Mouse (Mus musculus) liver, adult 2 months (tissue): ENCODE measurements around the gene Apobec1. TPM values are rescaled to one million over a fixed set of nuclear protein-coding genes. Genes with fewer than 3 reads are reported as not detected.
"Not testable (repeated sequence)": the region's sequence is repeated elsewhere in the genome, so short reads cannot be mapped to it uniquely, and the experiment has no call there.

Experiments
- DNase-seq: peaks from one replicate; pipeline ENCODE4 v3.0.0-alpha.2; 2011; ENCODE audit warnings: low read depth, low spot score; ENCODE audit errors: extremely low read depth
- H3K27ac ChIP-seq: fragments of 200-500 bp; replicated peaks from 2 replicates; pipeline ENCODE4 v1.5.1; 2012; ENCODE audit warnings: low read depth, mild to moderate bottlenecking, control low read depth, inconsistent platforms, low read length; ENCODE audit not compliant: insufficient read depth
- H3K27me3 ChIP-seq: fragments of 200-500 bp; 2 replicates; pipeline ENCODE4 v1.6.1; 2012; ENCODE audit warnings: mild to moderate bottlenecking, moderate library complexity, low read length, inconsistent platforms; ENCODE audit not compliant: control insufficient read depth, insufficient read depth
- H3K36me3 ChIP-seq: fragments of 200-500 bp; 2 replicates; pipeline ENCODE4 v1.6.1; 2012; ENCODE audit warnings: low read length, inconsistent platforms; ENCODE audit not compliant: control insufficient read depth, insufficient read depth
- H3K4me1 ChIP-seq: fragments of 200-500 bp; 2 replicates; pipeline ENCODE4 v1.6.1; 2011; ENCODE audit warnings: low read length; ENCODE audit not compliant: control insufficient read depth, insufficient read depth
- H3K4me3 ChIP-seq: fragments of 200-500 bp; 2 replicates; pipeline ENCODE4 v1.5.1; 2011; ENCODE audit warnings: low read depth, mild to moderate bottlenecking, control low read depth, low read length, moderate library complexity; ENCODE audit not compliant: insufficient read depth
- H3K79me2 ChIP-seq: fragments of 200-500 bp; 2 replicates; pipeline ENCODE4 v1.6.1; 2012; ENCODE audit warnings: inconsistent platforms, mild to moderate bottlenecking, low read length, moderate library complexity; ENCODE audit not compliant: control insufficient read depth, insufficient read depth
- H3K9ac ChIP-seq: fragments of 200-500 bp; 2 replicates; pipeline ENCODE4 v1.6.1; 2012; ENCODE audit warnings: low read depth, mild to moderate bottlenecking, control low read depth, inconsistent platforms, low read length
- CTCF ChIP-seq: fragments of 200-500 bp; IDR thresholded peaks from 2 replicates; pipeline ENCODE4 v1.5.1; 2011; ENCODE audit warnings: low read depth, low read length, control low read depth
- POLR2A ChIP-seq: fragments of 200-500 bp; IDR thresholded peaks from 2 replicates; pipeline ENCODE4 v1.6.1; 2011; ENCODE audit warnings: low read length, control low read depth; ENCODE audit not compliant: insufficient read depth; ENCODE audit errors: extremely low read depth
- WGBS: fragments of 180-500 bp; shearing (Covaris S2); methylation state at CpG from one replicate; pipeline ENCODE4 v1.1.7; 2018; 5-methylcytosine and 5-hydroxymethylcytosine counted together
- polyA plus RNA-seq: library from polyadenylated mRNA; depleted of rRNA; stranded (reverse); fragments of >200 nt; gene quantifications from 2 replicates; pipeline ENCODE4 v1.2.3, GENCODE M21; 2012
- total RNA-seq: library from RNA; depleted of rRNA; stranded (reverse); fragments of >200 nt; gene quantifications from 2 replicates; pipeline ENCODE4 v1.2.3, GENCODE M21; 2014

Apobec1 gene
- total and polyA plus RNA-seq, 2 experiments, result 17.3 to 18.2 TPM

DNA sequence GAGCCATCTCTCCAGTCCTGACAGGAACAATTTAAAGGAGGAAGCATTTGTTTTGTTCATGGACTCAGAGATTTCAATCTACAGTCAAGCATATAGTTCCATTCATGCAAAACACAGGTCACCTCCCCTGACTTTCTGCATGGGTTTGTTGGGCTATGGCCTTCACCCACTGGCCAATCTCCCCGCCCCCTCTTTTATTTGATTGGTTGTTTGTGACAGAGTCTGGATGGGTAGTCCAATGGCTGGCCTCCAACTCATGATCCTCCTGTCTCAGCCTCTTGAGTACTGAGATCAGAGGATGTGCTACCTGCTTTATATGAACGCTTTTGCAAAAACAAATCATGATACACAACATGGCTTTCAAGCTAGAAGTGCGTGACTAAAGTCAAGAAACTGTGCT, 25.2 kb downstream of the Apobec1 start:
- H3K27me3 ChIP-seq, result no peaks in the 10 kb centered on the region
- TF ChIP-seq POLR2A (no peak), CTCF (no peak)
- no peak for DNase-seq
- WGBS, result 88% methylated on average over 3 of the region's 3 CpGs
- no peaks in the 10 kb centered on the region; the same call in 1 of the 2 replicates for H3K4me1 ChIP-seq
- H3K36me3 ChIP-seq, result peaks cover 24% of the 10 kb centered on the region
- H3K9ac ChIP-seq, result no peak overlapping the region
- no peak overlapping the region for H3K27ac ChIP-seq
- no peaks in the 10 kb centered on the region for H3K79me2 ChIP-seq
- H3K4me3 ChIP-seq, result no peak overlapping the region

DNA sequence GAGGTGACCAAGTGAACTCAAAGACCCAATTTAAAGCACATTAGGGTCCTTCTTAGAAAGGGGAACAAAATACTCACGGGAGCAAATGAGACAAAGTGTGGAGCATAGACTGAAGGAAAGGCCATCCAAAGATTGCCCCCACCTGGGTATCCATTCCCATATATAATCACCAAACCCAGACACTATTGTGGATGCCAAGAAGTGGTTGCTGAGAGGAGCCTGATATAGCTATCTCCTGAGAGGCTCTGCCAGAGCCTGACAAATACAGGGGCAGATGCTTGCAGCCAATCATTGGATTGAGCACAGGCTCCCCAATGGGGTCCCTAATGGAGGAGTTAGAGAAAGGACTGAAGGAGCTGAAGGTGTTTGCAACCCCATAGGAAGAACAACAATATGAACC, 27.2 kb downstream of the Apobec1 start:
- H3K27me3 ChIP-seq, result not testable (repeated sequence)
- WGBS, result 89% methylated on average over 1 of the region's 1 CpGs

DNA sequence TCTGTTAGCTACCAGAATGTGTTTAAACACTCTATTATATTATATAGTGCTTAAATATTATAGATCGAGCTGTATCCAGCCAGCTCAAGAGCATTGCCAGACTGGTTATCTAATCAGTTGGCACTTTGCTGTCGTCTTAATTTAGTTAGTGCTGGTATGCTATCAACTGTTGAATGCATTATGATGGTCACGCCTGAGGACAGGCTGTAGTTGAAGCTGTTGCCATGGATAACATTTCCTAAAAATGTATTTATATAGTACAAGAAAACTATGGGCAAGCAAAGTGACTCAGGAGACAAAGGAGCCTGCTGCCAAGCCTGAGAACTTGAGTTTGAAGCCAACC, 30.7 kb downstream of the Apobec1 start:
- Histone ChIP-seq H3K4me3 (no peak overlapping the region), H3K27me3 (no peaks in the 10 kb centered on the region), H3K9ac (no peak overlapping the region), H3K4me1 (peaks cover 4% of the 10 kb centered on the region), H3K79me2 (no peaks in the 10 kb centered on the region), H3K36me3 (no peaks in the 10 kb centered on the region), H3K27ac (peak overlapping the region; percentile 41; the same call in 1 of the 2 replicates)
- WGBS, result 13% methylated on average over 3 of the region's 3 CpGs
- no peak for DNase-seq
- TF ChIP-seq POLR2A (no peak), CTCF (no peak)

More for the DNA sequence above, 27.2 kb downstream of the Apobec1 start:
- not testable (repeated sequence) for H3K9ac ChIP-seq, H3K79me2 ChIP-seq, H3K4me3 ChIP-seq, H3K4me1 ChIP-seq, DNase-seq, H3K27ac ChIP-seq
- H3K36me3 ChIP-seq, result peaks cover 15% of the 10 kb centered on the region

DNA sequence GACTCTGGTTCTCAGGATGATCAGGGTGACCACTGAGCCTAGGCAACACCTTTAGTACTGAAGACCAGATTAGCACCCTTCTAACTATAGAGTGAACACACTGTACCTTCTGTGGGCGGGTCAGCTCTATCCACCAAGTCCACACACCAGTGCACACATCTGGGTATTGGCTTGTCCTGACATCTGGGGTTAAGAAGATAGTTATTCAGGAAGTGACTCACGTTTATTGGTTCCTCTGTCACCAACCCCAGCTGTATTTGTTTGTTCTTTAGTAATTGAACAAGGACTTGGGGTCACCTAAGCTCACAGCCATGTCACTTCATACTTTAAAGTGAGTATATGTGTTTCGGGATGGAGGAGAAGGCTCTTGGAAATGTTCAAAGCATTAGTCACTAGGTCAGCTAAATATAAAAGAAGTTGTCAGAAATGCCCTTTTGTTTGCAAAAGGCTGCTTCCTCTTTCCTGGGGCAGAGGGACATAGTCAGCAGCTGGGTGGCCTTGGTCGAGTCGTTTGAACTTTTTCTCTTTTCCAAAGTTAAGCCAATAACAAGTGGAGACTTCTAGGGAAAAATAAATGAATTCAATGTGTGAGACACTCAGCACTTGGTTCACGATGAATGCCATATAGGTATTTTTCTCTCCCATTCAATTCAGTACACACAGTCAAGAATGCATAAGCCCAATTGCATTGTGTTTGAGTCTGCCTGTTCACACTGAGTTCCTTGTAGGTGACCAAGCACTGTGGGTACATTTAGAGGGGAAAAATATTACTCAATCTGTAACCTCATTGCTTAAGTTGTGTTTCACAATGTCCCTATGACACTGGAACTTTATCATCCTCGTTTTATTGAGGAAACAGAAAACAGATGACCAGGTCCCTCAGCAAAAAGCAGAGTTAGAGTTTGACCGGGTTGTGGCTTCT, 31.3 kb downstream of the Apobec1 start:
- H3K4me3 ChIP-seq, result no peak overlapping the region
- H3K79me2 ChIP-seq, result no peaks in the 10 kb centered on the region
- DNase-seq, result peak; percentile 90
- peaks cover 4% of the 10 kb centered on the region for H3K4me1 ChIP-seq
- H3K9ac ChIP-seq, result no peak overlapping the region
- no peaks in the 10 kb centered on the region for H3K36me3 ChIP-seq
- TF ChIP-seq POLR2A (no peak), CTCF (no peak)
- no peaks in the 10 kb centered on the region for H3K27me3 ChIP-seq
- WGBS, result 27% methylated on average over 8 of the region's 8 CpGs
- H3K27ac ChIP-seq, result peak overlapping the region; percentile 55; the same call in 1 of the 2 replicates

DNA sequence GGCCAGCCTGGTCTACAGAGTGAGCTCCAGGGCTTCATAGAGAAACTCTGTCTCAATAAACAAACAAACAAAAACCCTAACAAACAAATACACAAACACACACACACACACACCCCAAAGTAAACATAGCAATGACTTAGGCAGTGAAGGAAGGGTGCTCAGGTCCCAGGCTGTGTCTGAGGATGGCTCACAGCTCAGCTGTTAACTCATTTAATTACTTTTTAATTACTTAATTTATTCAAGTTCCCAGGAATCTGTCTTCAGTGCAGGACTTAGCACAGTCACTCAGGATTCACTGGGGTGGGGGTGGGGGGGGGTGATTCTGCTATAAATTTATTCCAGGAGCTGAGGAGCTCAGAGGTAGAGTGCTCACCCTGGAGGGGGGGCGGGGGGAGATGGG, 32.5 kb downstream of the Apobec1 start:
- TF ChIP-seq CTCF (no peak), POLR2A (no peak)
- peaks cover 4% of the 10 kb centered on the region for H3K4me1 ChIP-seq
- H3K27ac ChIP-seq, result no peak overlapping the region
- no peak overlapping the region for H3K9ac ChIP-seq
- no peaks in the 10 kb centered on the region for H3K79me2 ChIP-seq
- 76% methylated on average over 1 of the region's 1 CpGs for WGBS
- H3K27me3 ChIP-seq, result no peaks in the 10 kb centered on the region
- H3K36me3 ChIP-seq, result no peaks in the 10 kb centered on the region
- no peak overlapping the region for H3K4me3 ChIP-seq
- no peak for DNase-seq

DNA sequence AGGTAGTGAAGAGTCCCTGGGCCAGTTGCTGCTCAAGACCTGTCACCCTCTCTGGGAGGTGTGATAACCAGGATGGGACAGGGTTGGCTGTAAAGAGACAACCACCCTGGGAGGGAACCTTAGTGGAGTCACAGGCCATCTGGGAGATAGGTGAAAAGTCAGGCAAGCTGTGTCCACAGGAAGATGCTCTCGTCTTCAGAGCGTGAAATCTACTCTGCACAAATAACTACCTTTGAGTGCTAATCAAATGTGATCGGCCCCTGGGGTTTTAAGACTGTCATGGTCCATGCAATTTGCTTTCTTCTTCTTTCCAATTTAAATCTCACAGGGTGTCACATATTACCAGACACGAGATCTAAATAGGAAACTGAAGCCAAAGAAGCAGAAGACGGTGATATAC, 33.1 kb downstream of the Apobec1 start:
- TF ChIP-seq CTCF (no peak), POLR2A (no peak)
- Histone ChIP-seq H3K4me1 (peaks cover 4% of the 10 kb centered on the region), H3K27ac (no peak overlapping the region), H3K27me3 (no peaks in the 10 kb centered on the region), H3K79me2 (no peaks in the 10 kb centered on the region), H3K4me3 (no peak overlapping the region), H3K9ac (no peak overlapping the region), H3K36me3 (no peaks in the 10 kb centered on the region)
- DNase-seq, result no peak
- WGBS, result 75% methylated on average over 5 of the region's 5 CpGs
